Mouse (Mus musculus) limb, embryonic 13.5 days (tissue): ENCODE results near the gene Klf11. TPM values are rescaled to one million over a fixed set of nuclear protein-coding genes. Genes with fewer than 3 reads are reported as not detected.
"Not testable (repeated sequence)": the region's sequence is repeated elsewhere in the genome, so short reads cannot be mapped to it uniquely, and the experiment has no call there.

ENCODE experiments used
- ATAC-seq: fragments of 200-750 bp; cut with Nextera tagmentation; 2 replicates; pipeline ENCODE4 v1.8.0; 2017; ENCODE audit warnings: low read depth, moderate number of reproducible peaks, moderate TSS enrichment; ENCODE audit not compliant: low FRiP score
- H3K27ac ChIP-seq: fragments of 300-500 bp; sonication (generic); 2 replicates; pipeline ENCODE4 v1.5.1; 2015; ENCODE audit warnings: inconsistent platforms, mild to moderate bottlenecking, moderate library complexity
- H3K27me3 ChIP-seq: fragments of 300-500 bp; sonication (generic); 2 replicates; pipeline ENCODE4 v1.6.1; 2015; ENCODE audit warnings: mild to moderate bottlenecking, inconsistent platforms
- H3K36me3 ChIP-seq: fragments of 300-500 bp; sonication (generic); 2 replicates; pipeline ENCODE4 v1.6.1; 2015; ENCODE audit warnings: inconsistent platforms, mild to moderate bottlenecking, moderate library complexity
- H3K4me1 ChIP-seq: fragments of 300-500 bp; sonication (generic); 2 replicates; pipeline ENCODE4 v1.6.1; 2015; ENCODE audit warnings: inconsistent platforms
- H3K4me2 ChIP-seq: fragments of 300-500 bp; sonication (generic); replicated peaks from 2 replicates; pipeline ENCODE4 v1.6.1; 2015; ENCODE audit warnings: inconsistent platforms, mild to moderate bottlenecking, moderate library complexity
- H3K4me3 ChIP-seq: fragments of 300-500 bp; sonication (generic); 2 replicates; pipeline ENCODE4 v1.5.1; 2015; ENCODE audit warnings: moderate library complexity, mild to moderate bottlenecking, inconsistent platforms
- H3K9ac ChIP-seq: fragments of 300-500 bp; sonication (generic); 2 replicates; pipeline ENCODE4 v1.6.1; 2015; ENCODE audit warnings: mild to moderate bottlenecking, inconsistent platforms
- H3K9me3 ChIP-seq: fragments of 300-500 bp; sonication (generic); 2 replicates; pipeline ENCODE4 v1.6.1; 2016; ENCODE audit warnings: inconsistent platforms
- WGBS: fragments of 180-500 bp; shearing (Covaris S2); methylation state at CpG from one replicate; pipeline ENCODE4 v1.1.7; 2015; 5-methylcytosine and 5-hydroxymethylcytosine counted together
- polyA plus RNA-seq: library from polyadenylated mRNA; unstranded; fragments of >200 nt; fragmentation: Nextera tagmentation; extraction: Ambion mirVana; gene quantifications from 2 replicates; pipeline ENCODE4 v1.2.1, GENCODE M21; 2015

The Klf11 gene
- polyA plus RNA-seq, 1 experiment from 2014 or later, result 13.1 TPM

DNA sequence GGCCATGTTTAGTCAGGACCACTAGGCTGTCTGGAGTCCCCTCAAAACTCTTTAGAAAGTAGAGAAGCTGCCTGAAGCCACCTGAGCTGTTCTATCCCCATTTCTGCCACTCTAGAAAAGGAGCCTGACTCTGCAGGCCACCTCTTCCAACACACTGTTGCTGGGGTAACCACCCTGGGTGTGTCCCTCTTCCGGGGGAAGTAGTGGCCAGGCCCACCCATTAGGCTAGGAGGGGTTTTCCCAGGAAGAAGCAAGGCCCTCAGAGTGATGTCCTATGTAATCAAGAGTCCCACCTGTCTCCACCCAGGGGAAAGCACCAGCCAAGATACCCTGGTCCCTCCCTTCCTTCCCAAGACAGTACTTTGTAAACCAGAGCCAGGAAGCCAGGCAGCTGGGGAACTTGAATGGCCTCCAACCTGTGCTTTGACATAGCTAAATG is 17.3 kb upstream of the Klf11 start:
- H3K4me3 ChIP-seq, result no peak overlapping the region
- H3K27me3 ChIP-seq, result no peaks in the 10 kb centered on the region
- H3K4me1 ChIP-seq, result peaks cover 8% of the 10 kb centered on the region; the same call in 1 of the 2 replicates
- no peaks in the 10 kb centered on the region for H3K36me3 ChIP-seq
- ATAC-seq, result no peak
- no peaks in the 10 kb centered on the region for H3K9me3 ChIP-seq
- no peak overlapping the region for H3K4me2 ChIP-seq
- H3K27ac ChIP-seq, result no peak overlapping the region
- H3K9ac ChIP-seq, result no peak overlapping the region
- WGBS, result 56% methylated on average over 1 of the region's 1 CpGs

DNA sequence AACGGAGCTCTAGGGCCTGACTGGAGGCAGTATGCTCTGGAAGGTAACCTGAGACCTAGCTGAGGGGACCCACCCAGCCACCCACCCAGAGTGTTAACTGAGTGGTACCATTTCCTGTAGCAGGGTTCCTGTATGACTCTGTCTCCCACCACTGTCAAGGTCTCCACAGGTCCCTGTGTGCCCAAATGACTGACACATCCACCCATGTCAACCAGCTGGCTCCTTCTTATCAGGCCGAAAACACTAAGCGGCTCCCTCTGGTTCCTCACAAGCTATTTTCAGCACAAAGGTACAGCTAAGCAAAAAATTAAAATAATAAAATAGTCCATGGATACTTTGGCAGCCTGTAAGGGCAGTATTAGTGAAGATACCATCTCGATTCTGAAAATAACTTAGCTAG is 16.9 kb upstream of the Klf11 start:
- H3K27ac ChIP-seq, result no peak overlapping the region
- H3K27me3 ChIP-seq, result no peaks in the 10 kb centered on the region
- WGBS, result 81% methylated on average over 4 of the region's 4 CpGs
- H3K4me3 ChIP-seq, result no peak overlapping the region
- H3K36me3 ChIP-seq, result no peaks in the 10 kb centered on the region
- H3K4me1 ChIP-seq, result peaks cover 8% of the 10 kb centered on the region; the same call in 1 of the 2 replicates
- H3K9ac ChIP-seq, result no peak overlapping the region
- ATAC-seq, result peak; percentile 44; the same call in 1 of the 2 replicates
- no peaks in the 10 kb centered on the region for H3K9me3 ChIP-seq
- H3K4me2 ChIP-seq, result no peak overlapping the region

DNA sequence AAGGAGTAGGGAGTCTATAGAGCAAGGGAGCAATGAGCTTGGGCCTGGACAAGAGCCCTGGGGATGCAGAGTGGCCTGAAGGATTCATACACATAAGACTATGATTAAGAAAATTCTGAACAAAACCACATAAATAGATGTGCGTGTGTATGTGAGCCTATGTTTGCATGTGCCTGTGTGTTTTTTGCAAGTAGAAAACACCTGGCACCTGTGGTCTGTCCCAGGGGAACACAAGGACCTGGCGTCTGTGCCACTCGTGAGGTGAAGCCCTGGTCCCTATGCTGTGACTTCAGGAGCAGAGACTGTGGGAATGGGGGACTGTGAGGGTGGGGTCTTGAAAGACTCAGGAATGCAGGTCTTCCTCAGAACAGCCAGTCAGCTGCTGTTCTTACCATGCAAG is 16.4 kb upstream of the Klf11 start:
- Histone ChIP-seq H3K27me3 (no peaks in the 10 kb centered on the region), H3K9me3 (no peaks in the 10 kb centered on the region), H3K4me1 (peaks cover 8% of the 10 kb centered on the region; the same call in 1 of the 2 replicates), H3K36me3 (no peaks in the 10 kb centered on the region), H3K4me3 (no peak overlapping the region), H3K4me2 (no peak overlapping the region), H3K27ac (no peak overlapping the region), H3K9ac (no peak overlapping the region)
- ATAC-seq, result no peak
- 87% methylated on average over 3 of the region's 3 CpGs for WGBS

DNA sequence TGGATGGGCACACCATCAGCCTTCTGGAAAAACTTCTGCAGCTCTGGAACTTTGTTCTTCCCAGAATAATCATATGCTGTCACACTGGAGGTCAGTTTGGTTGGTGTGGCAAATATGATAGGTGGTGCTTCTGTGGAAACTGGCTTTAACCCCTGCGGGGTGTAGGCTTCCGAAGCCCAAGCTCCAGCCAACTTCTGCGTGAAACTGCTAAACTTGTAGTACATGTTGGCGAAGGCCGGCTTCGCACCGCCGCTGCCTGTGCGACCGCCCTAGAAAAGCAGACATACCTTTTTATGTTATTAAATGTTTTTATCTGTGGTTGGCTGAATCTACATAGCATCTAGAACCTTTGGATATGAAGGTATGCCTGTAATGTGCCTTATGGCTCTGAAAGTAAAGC is 12.3 kb upstream of the Klf11 start:
- H3K36me3 ChIP-seq, H3K4me1 ChIP-seq, H3K27ac ChIP-seq, ATAC-seq, H3K9ac ChIP-seq, H3K4me2 ChIP-seq, H3K4me3 ChIP-seq, H3K9me3 ChIP-seq, H3K27me3 ChIP-seq: not testable (repeated sequence)
- WGBS, result 95% methylated on average over 10 of the region's 10 CpGs

DNA sequence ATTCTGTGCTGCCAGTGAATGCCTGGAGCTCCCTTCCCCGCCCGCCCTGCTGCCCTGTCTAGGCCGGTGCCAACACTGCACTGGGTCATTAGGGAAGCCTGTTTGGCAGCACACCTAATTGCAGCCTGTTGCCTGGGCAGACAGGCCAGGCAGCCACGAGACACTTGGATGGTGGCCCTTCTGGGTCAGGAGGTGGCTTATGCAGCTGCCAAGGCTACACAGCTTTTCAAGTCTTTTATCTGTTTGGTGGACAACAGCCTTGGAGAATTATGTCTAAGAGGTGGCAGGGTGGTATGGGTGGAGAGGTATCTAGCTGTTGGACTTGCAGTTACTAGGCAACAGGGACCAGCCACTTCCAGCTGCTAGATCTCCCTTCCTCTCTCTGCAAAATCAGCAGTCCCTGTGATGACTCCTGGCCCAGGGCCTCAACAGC is 8.7 kb upstream of the Klf11 start:
- H3K9me3 ChIP-seq, result no peaks in the 10 kb centered on the region
- no peaks in the 10 kb centered on the region for H3K36me3 ChIP-seq
- no peak overlapping the region for H3K27ac ChIP-seq
- no peak overlapping the region for H3K9ac ChIP-seq
- H3K4me2 ChIP-seq, result no peak overlapping the region
- H3K4me3 ChIP-seq, result no peak overlapping the region
- H3K27me3 ChIP-seq, result no peaks in the 10 kb centered on the region
- ATAC-seq, result no peak
- WGBS, result 64% methylated on average over 4 of the region's 4 CpGs
- H3K4me1 ChIP-seq, result peaks cover 19% of the 10 kb centered on the region; the same call in 1 of the 2 replicates

DNA sequence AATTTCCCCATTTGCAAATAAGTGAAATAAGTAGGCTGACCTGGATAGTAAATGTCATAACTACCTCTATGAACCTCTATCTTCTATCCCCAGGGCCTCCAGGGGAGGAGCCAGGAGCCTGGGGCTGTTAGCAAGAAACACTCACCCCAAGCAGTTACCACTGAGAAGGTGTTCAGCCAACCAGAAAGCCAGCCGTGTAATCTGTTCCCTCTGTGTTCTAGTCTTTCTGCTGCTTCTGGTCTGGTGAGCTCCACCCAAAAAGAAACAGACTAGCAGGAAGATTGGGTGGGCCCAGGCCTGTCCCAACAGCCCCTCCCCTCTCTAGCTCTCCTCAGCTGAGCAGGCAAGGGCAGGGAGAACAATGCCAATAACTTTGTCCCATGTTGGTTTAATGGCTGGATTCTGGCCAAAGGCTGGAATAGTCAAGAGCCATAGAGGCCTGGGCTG is 6.9 kb upstream of the Klf11 start:
- H3K4me2 ChIP-seq, result no peak overlapping the region
- no peaks in the 10 kb centered on the region for H3K36me3 ChIP-seq
- H3K9me3 ChIP-seq, result no peaks in the 10 kb centered on the region
- peaks cover 19% of the 10 kb centered on the region; the same call in 1 of the 2 replicates for H3K4me1 ChIP-seq
- WGBS, result 29% methylated on average over 1 of the region's 1 CpGs
- no peak; the same call in 1 of the 2 replicates for ATAC-seq
- H3K27me3 ChIP-seq, result no peaks in the 10 kb centered on the region
- no peak overlapping the region for H3K27ac ChIP-seq
- no peak overlapping the region for H3K4me3 ChIP-seq
- H3K9ac ChIP-seq, result no peak overlapping the region

DNA sequence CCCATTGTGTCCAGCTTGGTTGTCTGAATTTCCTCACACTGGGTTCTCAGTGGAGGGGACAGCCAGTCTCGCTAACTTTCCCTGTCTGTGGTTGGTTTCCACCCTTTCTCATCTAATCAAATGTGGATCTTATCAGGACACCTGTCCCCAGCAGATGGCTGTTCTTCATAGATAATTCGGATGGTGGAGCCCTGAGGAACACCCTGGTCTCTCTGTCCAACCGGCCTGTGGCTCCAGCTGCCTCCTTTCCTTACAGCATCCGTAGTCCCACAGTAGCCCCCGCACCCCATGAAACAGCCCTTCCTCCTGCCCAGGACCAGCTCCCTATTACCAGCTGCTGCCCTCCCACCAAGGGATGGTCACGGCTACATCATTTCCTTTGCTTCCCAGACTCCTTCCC is 5.2 kb upstream of the Klf11 start:
- ATAC-seq, result no peak
- no peak overlapping the region for H3K4me3 ChIP-seq
- H3K36me3 ChIP-seq, result no peaks in the 10 kb centered on the region
- no peak overlapping the region for H3K4me2 ChIP-seq
- H3K4me1 ChIP-seq, result peaks cover 29% of the 10 kb centered on the region
- H3K27me3 ChIP-seq, result no peaks in the 10 kb centered on the region
- no peak overlapping the region for H3K27ac ChIP-seq
- no peak overlapping the region for H3K9ac ChIP-seq
- no peaks in the 10 kb centered on the region for H3K9me3 ChIP-seq
- WGBS, result 72% methylated on average over 6 of the region's 6 CpGs

DNA sequence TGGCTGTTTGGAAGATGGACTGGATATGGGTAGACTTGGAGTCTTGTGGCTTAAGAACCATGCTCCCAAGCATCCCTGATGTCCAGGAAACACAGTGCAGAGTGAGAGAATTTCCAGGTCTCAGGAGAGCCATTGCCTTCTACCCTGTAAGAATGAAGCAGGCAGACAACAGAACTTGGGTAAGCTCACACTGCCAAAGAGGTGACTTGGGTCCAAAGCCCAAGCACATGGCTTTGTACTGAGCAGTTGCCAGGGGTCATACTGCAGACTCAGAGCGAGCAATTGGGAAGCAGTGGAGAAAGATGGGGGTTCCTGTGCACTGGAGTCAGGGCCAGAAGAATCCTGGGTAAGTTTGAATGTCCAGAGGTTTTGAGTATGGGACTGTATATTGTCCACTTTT is 3.0 kb upstream of the Klf11 start:
- no peak for ATAC-seq
- H3K4me3 ChIP-seq, result no peak overlapping the region
- no peak overlapping the region for H3K27ac ChIP-seq
- no peaks in the 10 kb centered on the region for H3K27me3 ChIP-seq
- H3K36me3 ChIP-seq, result no peaks in the 10 kb centered on the region
- H3K4me2 ChIP-seq, result no peak overlapping the region
- no peak overlapping the region for H3K9ac ChIP-seq
- H3K4me1 ChIP-seq, result peaks cover 39% of the 10 kb centered on the region
- no peaks in the 10 kb centered on the region for H3K9me3 ChIP-seq
- WGBS, result 82% methylated on average over 1 of the region's 1 CpGs

DNA sequence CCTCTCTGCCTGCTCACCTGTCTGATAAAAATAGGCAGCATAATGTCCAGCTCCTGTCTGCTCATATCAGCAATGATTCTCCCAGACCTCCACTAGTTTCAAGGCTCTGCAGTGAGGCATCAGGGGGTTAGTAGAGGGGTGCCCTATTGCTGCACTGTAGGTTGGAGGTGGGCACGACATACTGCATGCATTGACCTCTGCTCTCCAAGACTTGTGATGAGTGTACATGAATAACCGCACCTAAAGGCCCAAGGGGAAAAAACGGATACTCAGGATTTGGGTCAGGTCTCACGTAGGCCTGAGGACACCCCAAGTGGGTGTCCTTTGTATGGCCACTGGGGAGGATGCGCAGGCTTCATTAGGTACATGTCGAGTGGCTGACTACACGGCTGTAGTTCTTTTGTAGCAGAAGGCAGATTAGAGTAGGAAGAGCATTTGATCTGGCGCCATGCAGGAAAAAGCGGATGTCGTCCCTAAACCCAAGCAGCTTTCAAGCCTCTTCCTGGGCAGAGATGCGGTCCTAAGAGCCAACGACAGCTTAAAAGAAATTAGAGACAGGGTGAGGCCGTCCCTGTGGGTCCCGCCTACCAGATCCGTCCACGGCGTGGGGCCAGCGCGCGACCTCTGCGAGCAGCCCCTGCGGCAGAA is 535 bp upstream of the Klf11 start:
- H3K27me3 ChIP-seq, result no peaks in the 10 kb centered on the region
- peaks cover 23% of the 10 kb centered on the region for H3K36me3 ChIP-seq
- peak overlapping the region; percentile 94 for H3K9ac ChIP-seq
- peak overlapping the region; percentile 29 for H3K27ac ChIP-seq
- WGBS, result 4% methylated on average over 22 of the region's 22 CpGs
- peak; percentile 2; the same call in 1 of the 2 replicates for ATAC-seq
- H3K9me3 ChIP-seq, result no peaks in the 10 kb centered on the region
- H3K4me2 ChIP-seq, result peak overlapping the region; percentile 67
- H3K4me3 ChIP-seq, result peak overlapping the region; percentile 88
- H3K4me1 ChIP-seq, result peaks cover 37% of the 10 kb centered on the region

DNA sequence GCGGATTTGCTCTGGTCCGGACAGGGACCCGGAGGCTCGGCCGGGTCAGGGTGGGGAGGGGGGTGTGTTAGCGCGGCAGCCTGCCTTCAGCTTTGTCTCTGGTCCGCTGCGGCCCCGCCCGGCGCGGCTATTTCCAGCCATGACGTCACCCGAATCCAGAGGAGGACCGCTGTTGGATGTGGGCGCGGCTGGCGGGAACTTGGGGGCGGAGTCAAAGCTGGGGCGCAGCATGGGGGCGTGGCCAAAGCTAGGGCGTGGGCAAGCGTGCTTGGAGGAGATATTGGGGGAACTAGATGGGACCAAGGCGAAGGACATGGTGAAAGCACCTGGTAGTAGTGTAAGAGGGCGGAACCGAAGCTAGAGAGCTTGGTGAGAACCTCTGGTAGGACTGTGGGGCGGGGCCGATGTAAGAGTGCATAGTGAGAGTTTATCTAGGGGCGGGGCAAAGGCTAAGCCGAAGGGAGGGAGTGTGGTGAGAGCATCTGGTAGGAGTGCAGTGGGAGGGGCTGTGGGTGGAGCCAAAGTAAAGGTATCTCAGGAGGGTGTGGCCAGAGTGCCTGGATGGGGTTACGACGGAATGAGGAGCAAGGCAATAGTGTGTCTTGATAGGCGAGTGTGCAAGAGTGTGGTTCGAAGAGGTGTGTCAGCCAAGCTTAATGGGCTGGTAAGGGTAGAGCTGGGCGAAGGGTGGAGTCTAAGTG is 718 bp downstream of the Klf11 start:
- H3K4me3 ChIP-seq, result peak overlapping the region; percentile 88
- ATAC-seq, result peak; percentile 84
- H3K4me1 ChIP-seq, result peaks cover 43% of the 10 kb centered on the region
- WGBS, result under 1% methylated on average over 36 of the region's 36 CpGs
- H3K27me3 ChIP-seq, result no peaks in the 10 kb centered on the region
- H3K4me2 ChIP-seq, result peak overlapping the region; percentile 67
- H3K9me3 ChIP-seq, result no peaks in the 10 kb centered on the region
- H3K27ac ChIP-seq, result peak overlapping the region; percentile 89
- H3K9ac ChIP-seq, result peak overlapping the region; percentile 94
- H3K36me3 ChIP-seq, result peaks cover 35% of the 10 kb centered on the region

DNA sequence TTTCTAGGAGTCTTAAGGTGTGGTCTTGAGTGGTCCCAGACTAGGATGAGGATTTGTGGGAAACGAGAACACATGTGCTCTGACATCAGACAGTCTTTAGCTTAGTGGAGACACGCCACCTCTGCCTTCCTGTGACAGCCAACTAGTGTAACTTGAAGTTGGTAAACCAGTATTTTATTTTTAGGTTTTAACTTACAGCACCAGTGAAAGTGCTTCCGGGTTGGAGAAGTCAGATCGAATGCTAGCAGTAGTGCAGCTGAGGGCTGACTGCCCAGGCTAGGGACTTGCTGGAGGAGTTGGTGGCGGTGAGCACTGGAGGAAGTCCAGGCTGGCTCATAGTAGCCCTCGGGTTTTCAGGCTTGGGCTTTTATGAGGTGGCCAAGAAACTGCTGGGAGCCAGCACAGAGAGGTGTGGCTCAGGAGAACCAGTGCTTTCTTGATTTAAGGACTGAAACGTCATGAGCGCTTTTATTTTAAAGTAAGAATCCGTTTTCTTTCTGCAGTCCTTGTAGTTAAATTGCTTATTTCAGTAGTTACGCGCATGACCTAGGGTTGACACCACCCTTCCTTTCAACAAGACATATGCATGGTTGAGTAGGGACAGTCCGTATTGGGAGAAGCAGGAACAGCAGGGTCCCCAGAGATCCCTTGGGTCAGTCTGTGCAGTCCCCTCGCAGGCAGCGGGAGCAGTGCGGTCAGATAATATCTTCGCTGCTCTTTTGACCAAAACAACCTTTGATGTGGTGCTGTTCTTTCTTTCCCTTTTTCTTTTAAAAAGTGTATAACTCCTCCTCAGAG is 3.2 kb downstream of the Klf11 start:
- Histone ChIP-seq H3K4me2 (no peak overlapping the region), H3K4me3 (no peak overlapping the region), H3K36me3 (peaks cover 58% of the 10 kb centered on the region), H3K9me3 (no peaks in the 10 kb centered on the region), H3K27ac (no peak overlapping the region), H3K27me3 (no peaks in the 10 kb centered on the region), H3K4me1 (peaks cover 46% of the 10 kb centered on the region), H3K9ac (no peak overlapping the region)
- ATAC-seq, result no peak
- 86% methylated on average over 16 of the region's 16 CpGs for WGBS

DNA sequence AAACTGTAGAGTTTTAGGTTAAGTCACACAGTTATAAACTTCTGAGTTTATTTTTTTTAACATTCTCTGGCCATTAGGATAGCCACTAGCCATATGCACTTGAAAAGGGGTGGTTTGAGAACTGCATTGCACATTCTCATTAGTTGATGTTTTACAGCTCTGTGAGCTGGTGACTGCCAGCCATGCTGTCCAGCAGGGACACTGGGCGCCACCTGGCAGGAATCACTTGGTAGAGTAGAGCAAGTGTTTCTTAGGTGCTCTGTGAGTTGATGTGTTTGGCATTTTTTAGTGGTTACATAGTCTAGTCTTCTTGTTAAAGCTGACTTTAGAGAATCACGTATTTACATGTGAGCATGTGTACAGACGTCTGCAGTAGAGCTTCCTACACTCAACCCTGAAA is 5.4 kb downstream of the Klf11 start:
- H3K4me3 ChIP-seq, result no peak overlapping the region
- no peaks in the 10 kb centered on the region for H3K9me3 ChIP-seq
- no peaks in the 10 kb centered on the region for H3K27me3 ChIP-seq
- 0 out of 2 replicates have a peak overlapping the region, but pooled peaks have one; percentile 16 for H3K4me2 ChIP-seq
- peaks cover 36% of the 10 kb centered on the region for H3K4me1 ChIP-seq
- peak overlapping the region; percentile 39; the same call in 1 of the 2 replicates for H3K27ac ChIP-seq
- H3K36me3 ChIP-seq, result peaks cover 76% of the 10 kb centered on the region
- ATAC-seq, result no peak
- H3K9ac ChIP-seq, result no peak overlapping the region; the same call in 1 of the 2 replicates
- 69% methylated on average over 3 of the region's 3 CpGs for WGBS
